Mouse (Mus musculus) fibroblast of lung, adult 2 months (primary cell): Measurements from ENCODE around the gene Mettl15.
"Not testable (repeated sequence)": the region's sequence is repeated elsewhere in the genome, so short reads cannot be mapped to it uniquely, and the experiment has no call there.

ENCODE experiments used
- DNase-seq: peaks from one replicate; pipeline ENCODE4 v3.0.0-alpha.2; 2011; ENCODE audit warnings: low read depth

Gene Mettl15

DNA sequence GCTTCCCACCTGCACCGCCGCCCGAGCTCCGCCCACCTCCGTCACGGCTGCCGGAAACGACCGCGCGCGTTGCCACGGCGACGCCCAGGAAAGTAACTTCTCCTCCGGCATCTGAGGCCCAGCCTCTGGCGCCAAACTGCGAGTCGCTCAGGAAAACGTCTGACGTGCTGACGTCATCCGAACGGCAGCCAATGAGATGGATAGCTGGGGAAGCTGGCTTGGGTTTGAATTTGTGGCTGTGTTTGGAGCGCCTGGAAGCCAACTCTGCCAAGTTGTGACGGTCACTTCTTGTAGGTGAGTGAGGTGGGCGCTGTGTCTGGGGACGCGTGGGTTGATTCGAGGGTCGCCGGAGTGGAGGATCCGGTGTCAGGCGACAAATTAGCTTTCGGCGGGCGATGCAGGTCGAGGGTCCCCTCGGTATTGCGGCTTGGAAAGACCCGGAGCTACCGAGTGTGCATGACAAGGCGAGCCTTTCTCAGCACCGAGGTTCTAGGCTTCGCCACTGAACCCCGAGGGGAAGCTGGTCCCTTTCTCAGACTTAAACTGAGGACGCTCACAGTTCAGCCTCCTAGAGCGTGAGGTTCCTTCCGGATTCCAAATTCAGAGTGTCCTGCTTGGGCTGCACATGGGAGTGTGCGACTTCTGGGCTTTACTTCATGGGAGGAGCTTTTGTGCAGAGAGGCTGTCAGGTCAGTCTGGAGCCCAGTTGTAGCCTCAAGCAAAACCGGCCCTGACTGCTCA is at the start of gene Mettl15, which contains the start of gene Kif18a:
Gene Mettl15, minus strand, starts transcription at position 149 of the 741 bp plus-strand sequence.
Gene Kif18a, plus strand, starts transcription at position 139 of the 741 bp plus-strand sequence.
- peak; percentile 88 for DNase-seq

GRCm38 (mm10) chr2:109311369-109311768 is 30.8 kb upstream of the Mettl15 start:
- DNase-seq: no peak

DNA sequence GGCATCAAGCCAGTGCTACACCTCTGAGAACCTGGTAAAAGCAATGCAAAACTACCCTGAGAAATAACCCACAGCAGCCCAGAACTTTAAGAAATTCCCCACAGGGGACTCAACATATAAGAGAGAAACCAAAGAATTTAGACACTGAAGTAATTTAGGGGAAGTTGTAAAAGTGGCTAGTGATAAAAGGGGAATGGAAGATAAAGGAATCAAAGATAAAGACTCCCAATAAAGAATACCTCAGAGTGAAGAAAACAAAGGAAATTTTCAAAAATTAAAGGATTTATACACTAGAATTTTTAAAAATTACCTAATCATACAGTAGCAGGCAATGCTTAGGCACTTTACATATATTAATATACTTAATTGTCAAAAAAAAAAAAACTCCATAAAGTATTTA is 23.1 kb upstream of the Mettl15 start:
- no peak for DNase-seq

DNA sequence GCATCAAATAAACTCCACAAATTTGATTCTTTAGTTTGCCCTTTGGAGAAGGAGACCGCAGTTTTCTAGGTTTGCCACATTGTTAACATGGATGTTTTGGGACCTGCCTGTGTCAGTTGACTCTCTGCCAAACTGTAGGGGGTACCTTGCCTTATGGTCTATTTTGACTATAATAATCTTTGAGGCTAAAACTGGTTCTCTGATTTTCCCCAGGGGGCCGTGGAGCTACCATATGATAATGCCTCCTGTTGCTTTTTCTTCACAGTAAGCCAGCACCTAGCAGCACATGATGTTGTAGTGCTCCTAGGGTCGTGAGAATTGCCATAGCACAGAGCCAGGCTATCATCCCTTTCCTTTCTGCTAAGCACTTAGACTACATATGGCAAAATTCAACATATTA is 21.7 kb upstream of the Mettl15 start:
- no peak for DNase-seq

DNA sequence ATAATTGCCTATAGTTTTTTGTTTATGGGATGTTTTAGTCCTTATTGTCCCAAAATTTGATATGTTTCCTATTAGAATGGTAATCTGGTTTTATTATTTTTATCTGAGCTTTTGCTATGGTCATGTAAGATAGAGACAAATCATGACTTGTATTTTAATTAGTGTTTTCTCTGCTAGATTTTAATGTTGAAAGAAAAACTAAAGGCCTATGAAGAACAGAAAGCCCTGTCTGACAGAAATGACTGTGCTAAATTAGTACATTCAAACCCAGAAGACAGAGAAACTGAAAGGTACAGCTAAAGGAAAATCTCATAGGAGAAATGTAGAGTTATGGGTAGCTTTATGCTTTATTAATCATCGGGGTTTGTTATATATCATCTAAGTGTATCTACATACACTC is 17.6 kb upstream of the Mettl15 start:
- DNase-seq: no peak

GRCm38 (mm10) chr2:109296264-109296663 is 15.7 kb upstream of the Mettl15 start:
- DNase-seq: no peak

DNA sequence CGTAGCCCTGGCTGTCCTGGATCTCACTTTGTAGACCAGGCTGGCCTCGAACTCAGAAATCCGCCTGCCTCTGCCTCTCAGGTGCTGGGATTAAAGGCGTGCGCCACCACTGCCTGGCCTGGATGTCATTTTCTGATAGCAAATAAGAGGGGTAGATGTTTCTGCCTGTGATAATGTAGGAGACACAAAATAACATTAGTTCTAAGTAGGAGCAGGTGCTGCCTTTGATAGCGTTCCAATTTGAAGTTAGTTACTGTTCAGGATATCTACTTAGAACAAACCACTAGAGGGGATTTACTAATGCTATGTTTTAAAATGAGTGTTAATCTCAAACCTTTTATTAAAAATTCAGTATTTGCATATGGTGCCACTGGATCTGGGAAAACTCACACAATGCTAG is 8.8 kb upstream of the Mettl15 start:
- DNase-seq: no peak

DNA sequence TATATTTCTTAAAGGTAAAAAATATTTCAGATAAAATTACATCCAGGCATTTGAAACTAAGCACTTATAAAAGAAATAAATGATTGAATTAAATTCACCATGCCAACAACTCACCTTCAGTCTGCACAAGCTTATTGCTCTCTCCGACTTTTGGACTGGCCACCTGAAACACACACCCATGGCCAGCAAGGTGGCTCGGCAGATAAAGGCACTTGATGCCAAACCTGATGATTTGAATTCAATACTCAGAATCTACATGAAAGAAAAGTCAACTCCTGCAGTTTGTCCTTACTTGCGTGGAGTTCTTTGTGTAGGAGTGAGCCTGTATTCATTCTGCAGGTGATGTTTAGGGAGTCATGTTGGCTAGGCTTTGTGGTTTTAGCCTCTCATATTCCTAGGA is 3.6 kb upstream of the Mettl15 start:
- no peak for DNase-seq

- DNase-seq: no peak
Measured at GRCm38 (mm10) chr2:109281341-109281690, 768 bp upstream of the Mettl15 start.

GRCm38 (mm10) chr2:109280272-109280599 is 312 bp downstream of the Mettl15 start:
- no peak for DNase-seq

DNA sequence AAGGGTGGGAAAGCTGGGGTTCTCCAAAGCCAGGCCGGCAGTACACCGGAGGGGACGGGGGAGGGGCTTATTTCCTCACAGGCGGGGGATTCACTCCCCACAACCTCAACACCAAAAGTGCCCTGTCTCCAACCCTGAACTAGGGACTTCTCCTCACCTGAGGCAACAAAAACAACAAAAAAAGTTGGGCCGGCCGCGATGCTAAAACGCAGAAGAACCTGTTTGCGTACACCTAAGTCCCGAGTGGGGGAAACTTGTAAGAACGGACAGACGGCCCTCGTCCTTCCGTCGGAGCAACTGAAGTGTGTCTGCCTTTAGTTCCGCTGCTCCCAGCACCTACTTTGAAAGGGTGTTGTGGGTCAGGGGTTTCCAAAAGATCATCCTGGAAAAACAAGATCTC is 2.5 kb downstream of the Mettl15 start:
- peak; percentile 25 for DNase-seq

GRCm38 (mm10) chr2:109277593-109277992 is 3.0 kb downstream of the Mettl15 start:
- DNase-seq: peak; percentile 10

DNA sequence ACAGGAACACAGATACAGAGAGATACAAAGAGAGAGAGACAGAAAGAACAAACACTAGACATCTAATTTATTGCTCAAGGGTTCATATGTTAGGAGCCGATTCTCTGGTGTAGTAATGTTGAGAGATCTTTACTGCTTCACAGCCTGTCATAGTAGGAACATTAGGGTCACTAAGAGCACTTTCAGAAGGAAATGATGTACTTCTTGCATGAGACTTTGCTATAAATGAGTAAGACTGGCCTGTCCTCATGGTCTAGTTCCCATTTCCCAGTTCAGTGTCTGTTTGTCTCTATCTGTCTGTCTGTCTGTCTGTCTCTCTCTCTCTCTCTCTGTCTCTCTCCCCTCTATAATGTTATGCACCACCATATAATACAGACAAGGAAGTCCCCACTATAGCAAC is 7.5 kb downstream of the Mettl15 start:
- no peak for DNase-seq

DNA sequence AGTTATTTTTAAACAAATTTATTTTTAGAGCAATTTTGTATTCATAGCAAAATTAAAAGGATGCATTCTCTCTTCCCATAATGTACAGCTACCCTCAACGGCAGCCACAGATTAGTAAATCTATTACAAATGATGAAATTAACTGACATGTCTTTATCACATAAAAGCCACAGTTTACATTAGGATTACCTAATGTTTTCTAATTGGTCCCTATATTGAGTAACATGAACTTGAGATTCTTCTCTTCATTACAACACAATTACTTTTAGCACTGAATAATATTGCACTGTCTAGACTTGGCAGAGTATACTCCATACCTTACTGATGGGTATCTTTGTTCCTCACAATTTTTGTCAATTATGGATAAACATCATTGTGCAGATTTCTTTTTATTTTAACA is 17.8 kb downstream of the Mettl15 start:
- DNase-seq: no peak

- peak; percentile 49 for DNase-seq
Measured at GRCm38 (mm10) chr2:109241947-109242346, 38.6 kb downstream of the Mettl15 start.

- no peak for DNase-seq
Measured at GRCm38 (mm10) chr2:109235741-109236140, 44.8 kb downstream of the Mettl15 start.

DNA sequence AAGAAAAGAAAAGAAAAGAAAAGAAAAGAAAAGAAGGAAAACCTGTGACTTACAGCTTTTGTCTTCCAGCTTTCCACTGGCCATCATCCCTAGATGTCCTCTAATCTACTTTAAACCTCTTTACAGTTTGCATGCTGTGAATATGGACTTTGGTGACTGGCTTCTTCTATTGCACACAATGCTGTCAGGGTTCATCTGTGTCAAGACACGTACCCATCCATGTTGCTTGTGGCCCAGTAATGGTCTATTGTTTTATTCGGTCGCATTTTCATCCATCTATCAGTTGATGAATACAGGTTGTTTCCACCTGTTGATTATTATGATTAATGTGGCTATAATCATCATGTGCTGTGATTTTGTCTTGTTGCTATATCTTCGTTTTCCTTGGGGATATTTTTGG is 46.7 kb downstream of the Mettl15 start:
- DNase-seq: no peak

DNA sequence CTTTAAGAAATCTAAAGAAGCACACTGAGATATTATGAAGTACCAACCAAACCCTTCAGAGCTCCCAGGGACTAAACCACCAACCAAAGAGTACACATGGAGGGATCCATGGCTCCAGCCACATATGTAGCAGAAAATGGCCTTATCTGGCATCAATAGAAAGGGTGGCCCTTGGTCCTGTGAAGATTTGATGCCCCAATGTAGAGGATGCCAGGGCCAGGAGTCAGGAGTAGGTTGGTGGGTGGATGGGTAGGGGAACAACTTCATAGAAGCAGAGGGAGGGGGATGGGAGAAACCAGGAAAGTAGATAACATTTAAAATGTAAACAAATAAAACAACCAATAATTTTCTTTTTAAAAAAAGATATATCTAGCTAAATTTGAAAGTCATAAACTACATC is 50.1 kb downstream of the Mettl15 start:
- no peak for DNase-seq

GRCm38 (mm10) chr2:109227196-109227595 is 53.4 kb downstream of the Mettl15 start:
- no peak for DNase-seq

- no peak for DNase-seq
Measured at GRCm38 (mm10) chr2:109221470-109221869, 59.1 kb downstream of the Mettl15 start.

DNA sequence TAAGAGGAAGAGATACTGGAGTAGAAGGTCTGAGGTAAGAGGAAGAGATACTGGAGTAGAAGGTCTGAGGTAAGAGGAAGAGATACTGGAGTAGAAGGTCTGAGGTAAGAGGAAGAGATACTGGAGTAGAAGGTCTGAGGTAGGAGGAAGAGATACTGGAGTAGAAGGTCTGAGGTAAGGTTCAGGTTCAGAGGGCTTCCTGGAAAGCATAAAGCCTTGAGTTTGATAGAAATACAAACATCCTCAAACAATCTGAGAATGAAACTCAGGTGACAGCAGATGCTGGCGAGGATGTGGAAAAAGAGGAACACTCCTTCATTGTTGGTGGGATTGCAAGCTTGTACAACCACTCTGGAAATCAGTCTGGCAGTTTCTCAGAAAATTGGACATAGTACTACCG is 63.9 kb downstream of the Mettl15 start:
- DNase-seq: not testable (repeated sequence)

DNA sequence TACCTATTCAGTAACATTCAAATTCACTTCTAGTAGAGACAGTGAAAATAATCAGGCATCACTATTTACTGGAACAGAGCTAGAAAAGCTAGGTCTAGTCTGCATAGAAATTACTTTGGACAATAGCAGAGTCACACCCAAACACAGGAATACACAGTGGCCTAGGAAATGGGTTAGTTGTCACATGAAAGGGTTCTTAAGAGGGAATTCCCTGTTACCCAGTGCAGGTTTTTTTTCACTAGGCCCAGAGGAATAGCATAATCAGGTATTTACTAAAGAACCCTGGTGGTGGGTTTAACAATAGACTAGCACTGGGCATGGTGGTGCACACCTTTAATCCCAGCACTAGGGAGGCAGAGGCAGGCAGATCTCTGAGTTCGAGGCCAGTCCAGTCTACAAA is 69.9 kb downstream of the Mettl15 start:
- not testable (repeated sequence) for DNase-seq

DNA sequence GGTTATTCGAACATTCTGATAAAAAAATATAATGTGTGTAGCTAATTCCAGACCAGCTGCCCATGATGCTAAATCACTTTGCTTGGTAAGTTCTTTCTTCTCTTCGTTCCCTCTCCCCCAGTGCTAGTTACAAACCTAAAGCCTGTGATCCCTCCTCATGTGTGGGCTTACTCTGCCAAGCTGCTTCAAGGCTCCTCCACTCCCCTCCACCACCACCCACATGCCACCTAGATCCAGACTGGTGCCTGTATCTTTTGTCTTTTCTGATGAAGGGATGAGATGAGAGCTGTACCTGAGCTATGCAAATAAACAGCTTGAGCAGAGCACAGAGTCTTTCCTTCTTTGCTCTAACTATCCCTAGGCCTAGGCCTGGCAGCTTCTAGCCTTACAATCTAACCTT is 72.5 kb downstream of the Mettl15 start:
- DNase-seq: no peak

GRCm38 (mm10) chr2:109182993-109183392 is 97.6 kb downstream of the Mettl15 start:
- no peak for DNase-seq
